Mouse (Mus musculus) limb, embryonic 10.5 days (tissue): Measurements from ENCODE around the gene Ctbp2. TPM values are rescaled to one million over a fixed set of nuclear protein-coding genes. Genes with fewer than 3 reads are reported as not detected.

Experiments used
- DNase-seq: peaks from one replicate; pipeline ENCODE4 v3.0.0-alpha.2; 2017; ENCODE audit warnings: low spot score
- H3K27ac ChIP-seq: fragments of 300-500 bp; sonication (generic); 2 replicates; pipeline ENCODE4 v1.5.1; 2016; ENCODE audit warnings: mild to moderate bottlenecking
- H3K27me3 ChIP-seq: fragments of 300-500 bp; sonication (generic); 2 replicates; pipeline ENCODE4 v1.6.1; 2016; ENCODE audit warnings: low read depth, mild to moderate bottlenecking; ENCODE audit not compliant: poor library complexity, severe bottlenecking
- H3K36me3 ChIP-seq: fragments of 300-500 bp; sonication (generic); 2 replicates; pipeline ENCODE4 v1.6.1; 2016; ENCODE audit warnings: mild to moderate bottlenecking, moderate library complexity
- H3K4me1 ChIP-seq: fragments of 300-500 bp; sonication (generic); 2 replicates; pipeline ENCODE4 v1.6.1; 2016
- H3K4me3 ChIP-seq: fragments of 300-500 bp; sonication (generic); 2 replicates; pipeline ENCODE4 v1.5.1; 2016; ENCODE audit warnings: mild to moderate bottlenecking, moderate library complexity
- H3K9me3 ChIP-seq: fragments of 300-500 bp; sonication (generic); replicated peaks from 2 replicates; pipeline ENCODE4 v1.6.1; 2016; ENCODE audit warnings: mild to moderate bottlenecking
- WGBS: fragments of 180-500 bp; shearing (Covaris S2); methylation state at CpG from one replicate; pipeline ENCODE4 v1.1.7; 2016; 5-methylcytosine and 5-hydroxymethylcytosine counted together
- polyA plus RNA-seq: library from polyadenylated mRNA; unstranded; fragments of >200 nt; fragmentation: Nextera tagmentation; extraction: Ambion mirVana; gene quantifications from 2 replicates; pipeline ENCODE4 v1.2.1, GENCODE M21; 2016

Gene Ctbp2
- polyA plus RNA-seq, 1 experiment from 2014 or later, result 145 TPM

- DNase-seq, result no peak
- Histone ChIP-seq H3K9me3 (no peaks in the 10 kb centered on the region), H3K4me3 (no peak overlapping the region), H3K27me3 (no peaks in the 10 kb centered on the region), H3K36me3 (no peaks in the 10 kb centered on the region), H3K27ac (no peak overlapping the region), H3K4me1 (no peaks in the 10 kb centered on the region)
- 74% methylated on average over 5 of the region's 5 CpGs for WGBS
Observed at GRCm38 (mm10) chr7:133133552-133133951, 9.4 kb upstream of the Ctbp2 start.

- H3K36me3 ChIP-seq, result no peaks in the 10 kb centered on the region
- no peaks in the 10 kb centered on the region for H3K27me3 ChIP-seq
- WGBS, result 95% methylated on average over 5 of the region's 5 CpGs
- H3K9me3 ChIP-seq, result no peaks in the 10 kb centered on the region
- no peak for DNase-seq
- no peak overlapping the region for H3K27ac ChIP-seq
- no peak overlapping the region for H3K4me3 ChIP-seq
- no peaks in the 10 kb centered on the region for H3K4me1 ChIP-seq
Observed at GRCm38 (mm10) chr7:133132702-133133101, 8.5 kb upstream of the Ctbp2 start.

GRCm38 (mm10) chr7:133124701-133125485 lies 739 bp upstream of the Ctbp2 start:
- Histone ChIP-seq H3K27ac (peak overlapping the region; percentile 100), H3K4me1 (peaks cover 26% of the 10 kb centered on the region), H3K4me3 (peak overlapping the region; percentile 99), H3K9me3 (no peaks in the 10 kb centered on the region), H3K27me3 (peaks cover 7% of the 10 kb centered on the region; the same call in 1 of the 2 replicates), H3K36me3 (no peaks in the 10 kb centered on the region)
- WGBS, result 2% methylated on average over 34 of the region's 34 CpGs
- peak; percentile 49 for DNase-seq

GRCm38 (mm10) chr7:133123244-133123998 lies 733 bp downstream of the Ctbp2 start, which contains the start of gene Fgfr2:
Gene Fgfr2, minus strand, starts transcription at chr7:133123350.
- H3K27ac ChIP-seq, result peak within 1 kb of the TSS; percentile 100
- H3K36me3 ChIP-seq, result no peaks in the 10 kb centered on the region
- peak within 1 kb of the TSS; percentile 99 for H3K4me3 ChIP-seq
- under 1% methylated on average over 44 of the region's 53 CpGs for WGBS
- H3K27me3 ChIP-seq, result peaks cover 7% of the 10 kb centered on the region; the same call in 1 of the 2 replicates
- H3K9me3 ChIP-seq, result no peaks in the 10 kb centered on the region
- DNase-seq, result peak; percentile 87
- H3K4me1 ChIP-seq, result peaks cover 41% of the 10 kb centered on the region

GRCm38 (mm10) chr7:133122379-133123243 lies 1.5 kb downstream of the Ctbp2 start:
- Histone ChIP-seq H3K9me3 (no peaks in the 10 kb centered on the region), H3K27me3 (peaks cover 7% of the 10 kb centered on the region; the same call in 1 of the 2 replicates), H3K4me1 (peaks cover 49% of the 10 kb centered on the region), H3K36me3 (no peaks in the 10 kb centered on the region), H3K27ac (peak overlapping the region; percentile 100), H3K4me3 (peak overlapping the region; percentile 99)
- no peak for DNase-seq
- WGBS, result under 1% methylated on average over 90 of the region's 102 CpGs

- H3K9me3 ChIP-seq, result no peaks in the 10 kb centered on the region
- H3K4me3 ChIP-seq, result peak overlapping the region; percentile 99
- H3K27me3 ChIP-seq, result peaks cover 7% of the 10 kb centered on the region; the same call in 1 of the 2 replicates
- H3K36me3 ChIP-seq, result no peaks in the 10 kb centered on the region
- H3K27ac ChIP-seq, result peak overlapping the region; percentile 100
- peak; percentile 78 for DNase-seq
- H3K4me1 ChIP-seq, result peaks cover 57% of the 10 kb centered on the region
- under 1% methylated on average over 84 of the region's 94 CpGs for WGBS
Observed at GRCm38 (mm10) chr7:133121661-133122378, 2.3 kb downstream of the Ctbp2 start.

- Histone ChIP-seq H3K9me3 (no peaks in the 10 kb centered on the region), H3K27ac (peak overlapping the region; percentile 100), H3K27me3 (peaks cover 7% of the 10 kb centered on the region; the same call in 1 of the 2 replicates), H3K4me1 (peaks cover 64% of the 10 kb centered on the region), H3K36me3 (no peaks in the 10 kb centered on the region), H3K4me3 (peak overlapping the region; percentile 99)
- DNase-seq, result no peak
- 0% methylated on average over 14 of the region's 14 CpGs for WGBS
Observed at GRCm38 (mm10) chr7:133121080-133121607, 3.0 kb downstream of the Ctbp2 start.

- under 1% methylated on average over 15 of the region's 15 CpGs for WGBS
- Histone ChIP-seq H3K27ac (peak overlapping the region; percentile 100), H3K9me3 (no peaks in the 10 kb centered on the region), H3K4me1 (peaks cover 69% of the 10 kb centered on the region), H3K27me3 (peaks cover 1% of the 10 kb centered on the region; the same call in 1 of the 2 replicates), H3K4me3 (peak overlapping the region; percentile 99), H3K36me3 (no peaks in the 10 kb centered on the region)
- DNase-seq, result peak; percentile 77
Observed at GRCm38 (mm10) chr7:133120221-133120751, 3.9 kb downstream of the Ctbp2 start.

GRCm38 (mm10) chr7:133117815-133118214 lies 6.3 kb downstream of the Ctbp2 start:
- no peak for DNase-seq
- H3K27ac ChIP-seq, result 0 out of 2 replicates have a peak overlapping the region, but pooled peaks have one; percentile 25
- no peaks in the 10 kb centered on the region for H3K9me3 ChIP-seq
- H3K4me3 ChIP-seq, result 0 out of 2 replicates have a peak overlapping the region, but pooled peaks have one; percentile 2
- H3K36me3 ChIP-seq, result peaks cover 12% of the 10 kb centered on the region
- peaks cover 79% of the 10 kb centered on the region for H3K4me1 ChIP-seq
- 56% methylated on average over 2 of the region's 2 CpGs for WGBS
- H3K27me3 ChIP-seq, result no peaks in the 10 kb centered on the region

GRCm38 (mm10) chr7:133116542-133116941 lies 7.6 kb downstream of the Ctbp2 start:
- DNase-seq, result no peak
- H3K9me3 ChIP-seq, result no peaks in the 10 kb centered on the region
- H3K4me1 ChIP-seq, result peaks cover 91% of the 10 kb centered on the region
- H3K36me3 ChIP-seq, result peaks cover 17% of the 10 kb centered on the region
- no peaks in the 10 kb centered on the region for H3K27me3 ChIP-seq
- H3K4me3 ChIP-seq, result no peak overlapping the region
- no peak overlapping the region for H3K27ac ChIP-seq

GRCm38 (mm10) chr7:133115886-133116285 lies 8.3 kb downstream of the Ctbp2 start:
- 9% methylated on average over 15 of the region's 15 CpGs for whole genome bisulfite sequencing
- DNase-seq, result peak; percentile 55
- Histone ChIP-seq H3K4me3 (peak overlapping the region; percentile 38), H3K36me3 (peaks cover 17% of the 10 kb centered on the region), H3K9me3 (no peaks in the 10 kb centered on the region), H3K27ac (peak overlapping the region; percentile 46; the same call in 1 of the 2 replicates), H3K27me3 (no peaks in the 10 kb centered on the region), H3K4me1 (peaks cover 98% of the 10 kb centered on the region)
